Mouse (Mus musculus) mouse embryonic stem cell (cell line): ENCODE results near the gene Fam90a1a.
"Not testable (repeated sequence)": the region's sequence is repeated elsewhere in the genome, so short reads cannot be mapped to it uniquely, and the experiment has no call there.

Experiments used
- in situ Hi-C, 2 experiments: fragments of 300-500 bp; cut with MboI; formaldehyde crosslinking; loops; 1 replicate in 1 of 2; 3 replicates in 1 of 2; pipeline ENCODE4 v1.14.3; 2019 to 2020; ENCODE audit warnings: low sequenced_read_pairs in 2 of 2, low pct_unique_long_range_greater_than_20kb in 1 of 2, mixed read lengths in 1 of 2; ENCODE audit not compliant: unreplicated experiment in 1 of 2

Fam90a1a gene

GRCm38 (mm10) chr8:21958414-21958813, at the start of gene Fam90a1a:
Gene Fam90a1a (plus strand): TSS chr8:21958714.
- in situ Hi-C loops: loop anchor here in 1 of 2 experiments (25.0 kb wide), 1 partner anchor 196 kb away; no protein-coding TSS in a partner anchor

- in situ Hi-C loops: no loop called here
These were observed 46.6 kb upstream of the Fam90a1a start for GRCm38 (mm10) chr8:21911931-21912330.

DNA sequence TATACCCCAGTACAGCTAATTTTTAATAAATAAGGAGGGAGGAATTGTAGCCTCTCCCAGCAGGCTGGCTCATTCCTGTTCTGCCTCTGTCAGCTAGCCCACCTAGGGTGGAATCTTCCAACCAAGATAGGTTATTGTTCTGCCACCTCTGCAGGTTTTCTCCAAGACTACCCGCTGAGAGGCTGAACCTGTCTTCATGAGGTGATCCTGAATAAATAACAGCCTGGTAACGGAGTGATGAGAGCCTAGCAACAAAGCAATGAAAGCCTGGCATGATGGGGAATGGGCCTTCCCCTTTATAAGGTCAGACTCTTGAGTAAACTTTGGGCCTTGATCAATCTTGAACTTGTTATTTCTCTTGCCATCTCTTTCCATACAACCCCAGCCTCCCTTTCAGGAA, 46.0 kb upstream of the Fam90a1a start:
- in situ Hi-C loops: no loop called here

DNA sequence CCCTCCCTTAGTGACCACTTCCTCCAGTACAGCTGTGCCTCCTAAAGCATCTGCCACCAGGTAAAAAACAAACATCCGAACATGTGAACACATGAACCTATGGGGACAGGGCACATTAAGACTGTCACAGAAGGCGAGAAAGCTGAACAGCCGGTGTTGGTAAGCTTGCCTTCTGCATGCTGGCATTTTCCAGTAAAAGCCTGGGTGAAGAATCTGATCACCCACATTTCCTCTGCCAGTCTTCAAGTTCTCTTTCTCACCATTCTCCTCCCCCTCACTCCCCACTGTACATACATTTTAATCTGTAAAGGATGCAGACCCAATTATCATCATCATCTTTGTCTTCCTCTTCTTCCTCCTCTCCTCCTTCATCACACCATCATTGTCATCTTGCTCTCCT, 42.9 kb upstream of the Fam90a1a start:
- in situ Hi-C loops: no loop called here

- in situ Hi-C loops: not testable (repeated sequence)
These were observed 27.8 kb upstream of the Fam90a1a start for GRCm38 (mm10) chr8:21930754-21931153.

- in situ Hi-C loops: no loop called here
These were observed 25.9 kb upstream of the Fam90a1a start, which contains the start of gene Defb15 for GRCm38 (mm10) chr8:21932610-21933009. Gene Defb15 (minus strand): TSS chr8:21932710.

DNA sequence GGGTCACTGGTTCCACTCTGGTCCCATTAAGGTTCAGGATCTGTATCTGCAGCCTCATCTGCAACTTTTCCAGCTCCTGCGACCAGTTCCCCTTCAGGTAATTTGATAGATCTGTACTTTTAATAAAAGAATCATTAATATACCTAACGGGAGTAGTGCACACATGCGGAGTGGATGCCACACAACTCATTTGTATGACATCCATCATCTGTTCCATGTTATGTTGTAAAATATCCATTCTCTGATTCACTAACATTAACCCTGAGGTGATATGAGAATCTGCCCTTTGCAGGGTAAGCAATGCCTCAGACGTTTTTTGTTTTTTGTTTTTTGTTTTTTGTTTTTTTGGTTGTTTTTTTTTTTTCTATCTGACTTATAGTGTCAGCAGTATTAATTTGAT, 20.5 kb upstream of the Fam90a1a start, which contains the start of gene Defb35:
Gene Defb35, plus strand, starts transcription at position 301 of the 400 bp plus-strand sequence.
- in situ Hi-C loops: not testable (repeated sequence)

- in situ Hi-C loops: no loop called here
These were observed 12.1 kb upstream of the Fam90a1a start, which contains the start of gene Defb13 for GRCm38 (mm10) chr8:21946462-21946861. Gene Defb13 (plus strand): TSS chr8:21946762.

GRCm38 (mm10) chr8:21947311-21948017, 11.1 kb upstream of the Fam90a1a start:
- in situ Hi-C loops: no loop called here

- in situ Hi-C loops: loop anchor here in 1 of 2 experiments (25.0 kb wide), 1 partner anchor 193 kb away; no protein-coding TSS in a partner anchor
These were observed 3.2 kb upstream of the Fam90a1a start for GRCm38 (mm10) chr8:21955321-21955720.

- in situ Hi-C loops: loop anchor here in 1 of 2 experiments (25.0 kb wide), 1 partner anchor 194 kb away; no protein-coding TSS in a partner anchor
These were observed 2.2 kb upstream of the Fam90a1a start for GRCm38 (mm10) chr8:21956336-21956735.

DNA sequence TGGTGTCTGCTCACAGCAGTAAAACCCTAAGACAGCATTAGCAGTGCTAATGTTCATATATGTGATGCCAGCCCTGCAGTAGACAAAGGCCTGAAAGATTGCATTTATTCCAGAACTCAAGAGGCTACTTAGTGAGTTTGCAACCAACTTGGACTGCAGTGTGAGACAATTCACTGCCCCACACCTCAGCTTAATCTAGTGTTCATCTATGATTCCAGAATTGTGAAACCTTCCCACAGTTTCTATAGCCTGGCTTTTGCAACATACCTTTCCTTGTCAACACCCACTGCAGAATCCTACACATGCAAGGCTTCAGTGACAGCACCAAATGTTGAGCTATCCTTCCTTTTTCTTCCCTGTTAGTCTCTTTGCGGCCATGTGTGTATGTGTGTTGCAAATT, 8.1 kb downstream of the Fam90a1a start:
- in situ Hi-C loops: loop anchor here in 1 of 2 experiments (25.0 kb wide), 1 partner anchor 204 kb away; no protein-coding TSS in a partner anchor

DNA sequence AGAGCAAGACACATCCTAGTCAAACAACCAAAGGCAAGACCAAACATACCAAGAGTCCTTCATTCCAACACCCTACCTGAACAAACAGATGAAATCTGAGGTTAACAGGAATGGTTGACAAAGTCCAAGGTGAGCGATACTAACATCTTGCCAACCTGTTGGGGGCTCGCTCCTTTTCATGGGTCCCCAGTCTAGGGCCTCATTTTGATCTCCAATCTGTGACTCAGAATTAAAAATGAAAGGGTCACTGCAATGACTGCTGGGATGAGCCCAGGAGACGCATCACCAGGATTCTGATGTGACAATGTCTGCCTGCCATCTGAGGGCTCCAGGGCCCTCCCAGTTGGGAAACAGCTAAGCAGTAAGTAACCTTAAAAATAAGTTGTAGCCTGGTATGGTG, 11.0 kb downstream of the Fam90a1a start, which contains the start of gene Ccdc70:
Gene Ccdc70, plus strand, starts transcription at position 301 of the 400 bp plus-strand sequence.
- in situ Hi-C loops: loop anchor here in 1 of 2 experiments (25.0 kb wide), 1 partner anchor 207 kb away; no protein-coding TSS in a partner anchor

DNA sequence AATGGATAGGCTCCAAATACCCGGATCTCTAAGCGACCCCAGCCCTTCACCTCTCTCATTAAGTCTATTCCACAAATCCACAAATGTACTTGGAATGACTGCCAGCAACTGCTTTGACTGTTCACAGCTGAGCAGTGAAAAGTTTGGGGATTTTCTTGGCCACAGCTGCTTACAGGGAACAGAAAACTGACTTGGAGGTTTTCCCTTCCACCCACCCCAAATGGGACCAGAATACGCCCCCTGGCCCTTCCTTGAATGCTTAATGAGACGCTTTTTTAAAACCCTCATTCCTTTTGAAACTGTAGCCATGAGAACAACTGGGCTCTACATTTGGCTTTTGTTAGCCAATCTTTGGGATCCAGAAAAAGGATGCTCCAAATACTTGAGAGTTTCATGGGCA, 19.7 kb downstream of the Fam90a1a start:
- in situ Hi-C loops: no loop called here

DNA sequence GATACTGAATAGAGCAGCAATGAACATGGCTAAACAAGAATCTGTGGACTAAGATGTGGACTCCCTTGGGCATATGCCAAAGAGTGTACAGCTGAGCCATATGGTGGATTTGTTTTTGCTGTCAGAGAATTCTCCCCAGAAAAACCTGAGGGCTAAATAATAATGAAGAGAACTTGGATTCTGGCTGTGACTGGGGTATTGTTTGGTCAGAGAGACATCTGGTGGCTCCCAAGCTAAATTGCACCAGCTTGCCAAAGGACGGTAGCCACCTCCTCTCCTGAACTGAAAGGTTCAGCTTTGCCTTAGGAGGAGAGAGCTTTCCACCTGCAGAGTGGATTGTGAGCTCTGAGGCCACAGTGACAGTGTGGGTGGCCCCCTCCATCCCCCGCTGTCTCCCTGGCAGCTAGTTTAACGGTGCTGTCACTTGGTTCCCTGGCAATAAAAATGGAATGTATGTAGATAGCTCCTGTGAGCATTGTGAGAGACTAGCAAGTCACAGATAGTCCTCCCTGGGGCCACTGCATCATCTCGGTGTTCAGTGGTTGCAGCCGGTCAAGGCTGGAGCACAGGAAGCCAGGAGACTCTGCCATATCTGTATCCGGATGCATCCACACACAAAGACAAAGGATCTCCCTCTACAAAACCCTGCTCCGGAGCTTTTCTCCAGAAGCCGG, 23.3 kb downstream of the Fam90a1a start:
- in situ Hi-C loops: no loop called here

DNA sequence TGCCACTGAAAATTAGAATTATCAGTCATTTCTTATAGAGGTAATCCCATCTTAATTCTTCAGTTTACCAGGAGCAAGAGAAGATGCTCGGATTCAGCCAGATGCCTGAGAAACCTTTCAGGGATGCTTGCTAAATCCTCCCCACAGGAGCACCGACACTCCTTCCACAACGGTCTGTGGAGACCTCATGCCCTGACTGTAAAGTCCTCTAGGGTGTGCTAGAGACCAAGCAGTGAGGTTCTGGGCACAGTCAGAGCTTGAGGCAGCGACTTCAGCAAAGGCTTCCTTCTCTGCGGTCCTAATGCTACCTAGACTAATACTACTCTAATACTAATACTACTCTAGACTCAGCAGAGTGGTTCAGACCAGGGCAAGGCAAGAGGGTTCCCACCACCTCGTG, 33.7 kb downstream of the Fam90a1a start:
- in situ Hi-C loops: no loop called here

- in situ Hi-C loops: no loop called here
These were observed 36.7 kb downstream of the Fam90a1a start for GRCm38 (mm10) chr8:21995181-21995580.

- in situ Hi-C loops: no loop called here
These were observed 46.4 kb downstream of the Fam90a1a start for GRCm38 (mm10) chr8:22004750-22005522.

DNA sequence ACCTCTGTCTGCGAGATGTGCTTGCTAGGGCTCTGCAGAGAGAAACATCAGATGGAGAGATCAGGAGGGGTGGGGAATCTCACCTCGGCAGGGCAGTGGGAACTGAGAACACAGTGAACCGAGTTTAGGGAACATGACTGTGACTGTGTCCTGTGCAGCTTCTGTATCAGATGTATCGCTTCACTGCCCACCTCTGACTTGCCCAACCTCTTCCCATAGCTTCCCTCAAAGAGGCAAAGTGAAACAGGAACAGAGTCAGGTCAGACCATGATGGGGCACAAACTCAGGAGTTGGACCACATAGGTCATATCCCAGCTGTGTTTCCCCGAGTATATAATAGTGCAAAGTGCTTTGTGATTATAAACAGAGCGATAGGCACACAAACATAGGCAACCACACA, 47.9 kb downstream of the Fam90a1a start:
- in situ Hi-C loops: no loop called here
